Mouse (Mus musculus): ENCODE measurements around the gene Ano1. TPM values are rescaled to one million over a fixed set of nuclear protein-coding genes. Genes with fewer than 3 reads are reported as not detected.

The Ano1 gene
- polyA plus RNA-seq, 1 experiment from 2014 or later = 9.0 TPM

DNA sequence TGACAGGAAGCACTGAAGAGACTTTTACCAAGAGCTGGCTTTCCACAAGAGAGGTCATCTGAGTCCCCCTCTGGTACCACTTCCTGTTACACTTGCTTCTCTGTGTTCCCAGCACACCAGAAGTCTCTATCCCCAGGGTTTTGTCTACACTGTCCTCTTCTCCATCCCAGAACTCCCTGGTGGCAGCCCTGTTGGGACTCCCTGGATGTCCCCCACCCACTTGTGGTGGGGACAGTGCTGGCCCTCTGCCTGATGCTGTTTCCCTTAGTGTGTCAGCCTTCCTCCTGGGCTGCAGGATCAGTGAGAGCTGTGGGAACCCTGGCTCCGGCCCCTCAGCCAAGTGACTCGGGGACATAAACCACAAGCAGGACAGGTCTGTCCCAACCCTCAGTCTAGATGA lies 22.5 kb upstream of the Ano1 start:
- H3K27me3 ChIP-seq (replicated peaks; ENCODE audit: control insufficient read depth, insufficient read depth, low read length) = no peaks in the 10 kb centered on the region
- no peak overlapping the region for H3K4me2 ChIP-seq (replicated peaks; ENCODE audit: low read depth)
- no peaks in the 10 kb centered on the region for H3K36me3 ChIP-seq (ENCODE audit: control insufficient read depth, insufficient read depth)
- no peak overlapping the region for H3K27ac ChIP-seq (ENCODE audit: low read depth, low read length)
- no peak overlapping the region for H3K4me3 ChIP-seq (ENCODE audit: low read depth, low read length)
- no peak overlapping the region for H3K9ac ChIP-seq (ENCODE audit: low read depth, low read length)
- H3K9me3 ChIP-seq (ENCODE audit: control insufficient read depth) = no peaks in the 10 kb centered on the region
- 76% methylated on average over 2 of the region's 2 CpGs for WGBS
- H3K4me1 ChIP-seq (replicated peaks; ENCODE audit: control insufficient read depth, insufficient read depth, low read length) = no peaks in the 10 kb centered on the region
- no peak for ATAC-seq
- no peak for TF ChIP-seq CTCF (IDR thresholded peaks at IDR 0.05; ENCODE audit: low read depth)

DNA sequence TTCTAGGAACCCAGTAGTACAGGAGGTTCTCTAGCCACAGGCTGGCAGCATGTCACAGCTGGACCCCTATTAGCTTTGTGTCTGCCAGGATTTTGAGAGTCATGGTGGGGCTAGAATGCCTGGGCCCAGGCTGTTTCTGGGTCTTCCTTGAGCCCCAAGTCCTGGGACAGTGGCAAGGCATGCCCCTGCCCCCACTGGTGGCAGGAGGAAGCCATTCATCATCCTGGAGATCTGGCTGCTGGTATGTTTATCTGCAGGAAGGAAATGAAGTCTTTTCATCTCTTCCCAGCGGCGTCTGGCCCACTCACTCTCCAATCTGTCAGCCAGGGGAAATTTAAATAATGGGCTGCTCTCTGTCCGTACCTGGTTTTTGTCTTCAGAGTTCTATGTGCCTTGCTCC lies 18.3 kb upstream of the Ano1 start:
- no peak overlapping the region for H3K4me2 ChIP-seq (replicated peaks; ENCODE audit: low read depth)
- H3K4me3 ChIP-seq (ENCODE audit: low read depth, low read length) = no peak overlapping the region
- no peak for ATAC-seq
- no peak for TF ChIP-seq CTCF (IDR thresholded peaks at IDR 0.05; ENCODE audit: low read depth)
- no peaks in the 10 kb centered on the region for H3K4me1 ChIP-seq (replicated peaks; ENCODE audit: control insufficient read depth, insufficient read depth, low read length)
- no peak overlapping the region for H3K9ac ChIP-seq (ENCODE audit: low read depth, low read length)
- no peaks in the 10 kb centered on the region for H3K27me3 ChIP-seq (replicated peaks; ENCODE audit: control insufficient read depth, insufficient read depth, low read length)
- WGBS = 20% methylated on average over 3 of the region's 3 CpGs
- no peak overlapping the region for H3K27ac ChIP-seq (ENCODE audit: low read depth, low read length)
- no peaks in the 10 kb centered on the region for H3K9me3 ChIP-seq (ENCODE audit: control insufficient read depth)
- H3K36me3 ChIP-seq (ENCODE audit: control insufficient read depth, insufficient read depth) = no peaks in the 10 kb centered on the region

DNA sequence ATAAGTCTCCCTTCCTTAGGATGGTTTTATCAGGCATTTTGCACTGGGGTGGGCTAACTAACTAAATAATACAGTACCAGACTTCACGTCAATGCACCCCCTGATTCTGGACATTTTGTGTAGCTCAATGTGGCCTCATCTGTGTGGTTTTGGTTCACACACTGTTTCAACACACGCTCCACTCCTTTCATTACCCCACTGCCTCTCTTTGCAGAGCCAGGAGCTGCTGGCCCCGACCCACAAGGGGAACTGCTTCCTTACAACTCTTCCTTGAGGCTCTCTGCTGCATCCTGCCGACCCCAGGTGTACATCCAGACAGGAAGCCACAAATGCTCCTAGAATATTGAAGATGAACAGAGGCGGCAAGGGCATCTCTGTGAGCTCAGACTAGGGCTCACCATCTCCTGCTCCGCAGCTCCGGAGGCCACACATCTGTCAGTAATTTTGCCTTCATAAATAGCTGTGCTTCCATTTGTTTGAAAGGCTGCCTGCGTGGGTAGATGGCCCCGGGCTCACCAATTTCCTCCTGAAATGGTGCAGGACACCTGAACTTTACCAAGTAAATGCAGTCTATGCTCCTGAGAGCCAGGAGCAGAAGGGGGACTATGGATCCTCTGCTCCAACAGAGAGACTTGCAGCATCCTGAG lies 17.8 kb upstream of the Ano1 start:
- Histone ChIP-seq H3K27ac (ENCODE audit: low read depth, low read length) (no peak overlapping the region), H3K4me3 (ENCODE audit: low read depth, low read length) (no peak overlapping the region), H3K36me3 (ENCODE audit: control insufficient read depth, insufficient read depth) (no peaks in the 10 kb centered on the region), H3K27me3 (replicated peaks; ENCODE audit: control insufficient read depth, insufficient read depth, low read length) (no peaks in the 10 kb centered on the region), H3K9me3 (ENCODE audit: control insufficient read depth) (no peaks in the 10 kb centered on the region), H3K4me2 (replicated peaks; ENCODE audit: low read depth) (no peak overlapping the region), H3K9ac (ENCODE audit: low read depth, low read length) (no peak overlapping the region), H3K4me1 (replicated peaks; ENCODE audit: control insufficient read depth, insufficient read depth, low read length) (no peaks in the 10 kb centered on the region)
- no peak for ATAC-seq
- 61% methylated on average over 9 of the region's 9 CpGs for WGBS
- TF ChIP-seq CTCF (IDR thresholded peaks at IDR 0.05; ENCODE audit: low read depth) = no peak

GRCm38 (mm10) chr7:144768845-144769244 lies 17.1 kb upstream of the Ano1 start:
- Histone ChIP-seq H3K4me1 (replicated peaks; ENCODE audit: control insufficient read depth, insufficient read depth, low read length) (no peaks in the 10 kb centered on the region), H3K9me3 (ENCODE audit: control insufficient read depth) (no peaks in the 10 kb centered on the region), H3K27me3 (replicated peaks; ENCODE audit: control insufficient read depth, insufficient read depth, low read length) (no peaks in the 10 kb centered on the region), H3K4me3 (ENCODE audit: low read depth, low read length) (no peak overlapping the region), H3K36me3 (ENCODE audit: control insufficient read depth, insufficient read depth) (no peaks in the 10 kb centered on the region), H3K27ac (ENCODE audit: low read depth, low read length) (no peak overlapping the region), H3K9ac (ENCODE audit: low read depth, low read length) (no peak overlapping the region), H3K4me2 (replicated peaks; ENCODE audit: low read depth) (no peak overlapping the region)
- ATAC-seq = no peak
- WGBS = 83% methylated on average over 1 of the region's 1 CpGs
- TF ChIP-seq CTCF (IDR thresholded peaks at IDR 0.05; ENCODE audit: low read depth) = no peak

GRCm38 (mm10) chr7:144764537-144765282 lies 12.9 kb upstream of the Ano1 start:
- Histone ChIP-seq H3K9me3 (ENCODE audit: control insufficient read depth) (no peaks in the 10 kb centered on the region), H3K4me2 (replicated peaks; ENCODE audit: low read depth) (no peak overlapping the region), H3K36me3 (ENCODE audit: control insufficient read depth, insufficient read depth) (no peaks in the 10 kb centered on the region), H3K4me1 (replicated peaks; ENCODE audit: control insufficient read depth, insufficient read depth, low read length) (no peaks in the 10 kb centered on the region), H3K27me3 (replicated peaks; ENCODE audit: control insufficient read depth, insufficient read depth, low read length) (no peaks in the 10 kb centered on the region), H3K4me3 (ENCODE audit: low read depth, low read length) (no peak overlapping the region), H3K27ac (ENCODE audit: low read depth, low read length) (no peak overlapping the region), H3K9ac (ENCODE audit: low read depth, low read length) (no peak overlapping the region)
- WGBS = 72% methylated on average over 11 of the region's 11 CpGs
- ATAC-seq = no peak
- TF ChIP-seq CTCF (IDR thresholded peaks at IDR 0.05; ENCODE audit: low read depth) = no peak

- no peaks in the 10 kb centered on the region for H3K9me3 ChIP-seq (ENCODE audit: control insufficient read depth)
- H3K36me3 ChIP-seq (ENCODE audit: control insufficient read depth, insufficient read depth) = no peaks in the 10 kb centered on the region
- TF ChIP-seq CTCF (IDR thresholded peaks at IDR 0.05; ENCODE audit: low read depth) = no peak
- no peaks in the 10 kb centered on the region for H3K27me3 ChIP-seq (replicated peaks; ENCODE audit: control insufficient read depth, insufficient read depth, low read length)
- no peak overlapping the region for H3K9ac ChIP-seq (ENCODE audit: low read depth, low read length)
- no peaks in the 10 kb centered on the region for H3K4me1 ChIP-seq (replicated peaks; ENCODE audit: control insufficient read depth, insufficient read depth, low read length)
- WGBS = 63% methylated on average over 2 of the region's 2 CpGs
- H3K4me3 ChIP-seq (ENCODE audit: low read depth, low read length) = no peak overlapping the region
- H3K4me2 ChIP-seq (replicated peaks; ENCODE audit: low read depth) = no peak overlapping the region
- ATAC-seq = no peak
- no peak overlapping the region for H3K27ac ChIP-seq (ENCODE audit: low read depth, low read length)
These were observed 12.2 kb upstream of the Ano1 start for GRCm38 (mm10) chr7:144764013-144764412.
